Mouse (Mus musculus) embryonic facial prominence, embryonic 13.5 days (tissue): ENCODE results near the gene Afap1l2. TPM values are rescaled to one million over a fixed set of nuclear protein-coding genes. Genes with fewer than 3 reads are reported as not detected.

Experiments
- ATAC-seq: fragments of 200-750 bp; cut with Nextera tagmentation; 2 replicates; pipeline ENCODE4 v1.8.0; 2017; ENCODE audit warnings: low read depth; ENCODE audit not compliant: insufficient number of reproducible peaks, insufficient read depth, low FRiP score, low TSS enrichment
- H3K27ac ChIP-seq: fragments of 300-500 bp; sonication (generic); 2 replicates; pipeline ENCODE4 v1.5.1; 2015; ENCODE audit warnings: moderate library complexity, mild to moderate bottlenecking, inconsistent platforms
- H3K27me3 ChIP-seq: fragments of 300-500 bp; sonication (generic); 2 replicates; pipeline ENCODE4 v1.6.1; 2015; ENCODE audit warnings: mild to moderate bottlenecking, inconsistent platforms
- H3K36me3 ChIP-seq: fragments of 300-500 bp; sonication (generic); 2 replicates; pipeline ENCODE4 v1.6.1; 2015; ENCODE audit warnings: mild to moderate bottlenecking, inconsistent platforms
- H3K4me1 ChIP-seq: fragments of 300-500 bp; sonication (generic); 2 replicates; pipeline ENCODE4 v1.6.1; 2015; ENCODE audit warnings: inconsistent platforms
- H3K4me2 ChIP-seq: fragments of 300-500 bp; sonication (generic); 2 replicates; pipeline ENCODE4 v1.6.1; 2015; ENCODE audit warnings: moderate library complexity, mild to moderate bottlenecking, inconsistent platforms
- H3K4me3 ChIP-seq: fragments of 300-500 bp; sonication (generic); 2 replicates; pipeline ENCODE4 v1.5.1; 2015; ENCODE audit warnings: mild to moderate bottlenecking, inconsistent platforms
- H3K9ac ChIP-seq: fragments of 300-500 bp; sonication (generic); 2 replicates; pipeline ENCODE4 v1.6.1; 2015; ENCODE audit warnings: mild to moderate bottlenecking, inconsistent platforms
- H3K9me3 ChIP-seq: fragments of 300-500 bp; sonication (generic); 2 replicates; pipeline ENCODE4 v1.6.1; 2016; ENCODE audit warnings: inconsistent platforms
- WGBS: fragments of 180-500 bp; shearing (Covaris S2); methylation state at CpG from one replicate; pipeline ENCODE4 v1.1.7; 2015; ENCODE audit warnings: mixed read lengths; 5-methylcytosine and 5-hydroxymethylcytosine counted together
- polyA plus RNA-seq: library from polyadenylated mRNA; unstranded; fragments of >200 nt; fragmentation: Nextera tagmentation; extraction: Ambion mirVana; gene quantifications from 2 replicates; pipeline ENCODE4 v1.2.1, GENCODE M21; 2015

Gene Afap1l2
- polyA plus RNA-seq, 1 experiment from 2014 or later: 9.3 TPM

DNA sequence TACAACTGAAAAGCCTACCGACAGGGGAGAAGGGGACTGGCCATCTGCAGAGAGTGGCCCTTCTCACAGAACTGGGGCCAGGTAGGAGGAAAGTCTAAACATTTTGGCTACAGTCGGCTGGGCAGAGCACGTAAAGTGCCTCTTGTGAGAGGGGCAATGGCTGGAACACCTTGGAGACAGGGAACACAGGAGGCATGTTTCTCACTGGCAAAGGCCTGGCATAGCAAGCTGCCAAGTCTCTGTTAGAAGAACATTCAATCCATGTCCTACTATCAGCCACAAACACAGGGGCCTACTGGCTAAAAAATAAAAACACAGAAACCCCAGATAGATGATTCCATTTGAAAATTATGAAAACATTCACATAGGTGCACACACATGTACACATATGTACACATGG is 61.3 kb downstream of the Afap1l2 start:
- H3K4me2 ChIP-seq: no peak overlapping the region
- peaks cover 3% of the 10 kb centered on the region; the same call in 1 of the 2 replicates for H3K9me3 ChIP-seq
- H3K27ac ChIP-seq: no peak overlapping the region
- no peak overlapping the region for H3K4me3 ChIP-seq
- H3K27me3 ChIP-seq: no peaks in the 10 kb centered on the region
- no peak overlapping the region for H3K9ac ChIP-seq
- ATAC-seq: no peak
- 84% methylated on average over 3 of the region's 3 CpGs for WGBS
- peaks cover 4% of the 10 kb centered on the region; the same call in 1 of the 2 replicates for H3K36me3 ChIP-seq
- no peaks in the 10 kb centered on the region for H3K4me1 ChIP-seq

DNA sequence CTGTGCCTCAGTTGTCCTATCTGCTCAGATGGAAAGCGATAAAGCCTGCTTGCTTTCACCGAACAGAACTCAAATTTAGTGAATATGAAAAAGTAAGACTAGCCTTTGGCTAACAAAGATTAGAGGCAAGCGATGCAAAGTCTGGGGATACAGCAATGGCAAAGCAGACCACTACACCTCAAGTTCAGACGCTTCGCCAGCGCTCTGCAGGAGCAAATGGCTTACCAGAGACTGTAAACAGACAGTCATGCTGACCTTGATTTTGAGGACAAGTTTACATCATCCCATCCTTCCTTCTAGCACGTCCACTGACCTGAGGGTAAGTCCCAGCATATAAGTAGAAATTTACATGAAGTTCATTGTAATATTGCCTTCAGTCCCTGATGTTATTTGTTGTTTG is 61.8 kb downstream of the Afap1l2 start:
- ATAC-seq: no peak
- WGBS: 94% methylated on average over 7 of the region's 7 CpGs

DNA sequence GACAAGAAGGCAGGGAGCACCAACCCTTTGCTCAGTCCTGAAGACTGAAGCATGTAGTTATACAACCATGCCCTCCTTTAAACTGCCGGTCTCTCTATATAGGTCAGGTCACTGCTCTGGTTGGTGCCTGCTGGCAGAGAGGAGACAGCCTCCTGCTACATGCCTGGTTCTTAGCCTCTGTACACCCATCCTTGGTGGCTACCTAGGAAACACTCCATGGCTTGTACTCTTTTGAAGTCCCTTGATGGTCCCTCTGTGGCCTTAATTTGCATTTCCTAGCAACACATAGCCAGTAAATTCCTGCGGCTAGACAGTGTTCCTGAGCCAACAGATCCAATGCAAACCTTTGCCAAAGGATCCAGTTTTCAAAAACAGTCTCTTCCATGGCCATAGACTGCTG is 62.4 kb downstream of the Afap1l2 start:
- Histone ChIP-seq H3K9me3 (peaks cover 3% of the 10 kb centered on the region; the same call in 1 of the 2 replicates), H3K9ac (no peak overlapping the region), H3K4me2 (no peak overlapping the region), H3K4me1 (no peaks in the 10 kb centered on the region), H3K27ac (no peak overlapping the region), H3K36me3 (peaks cover 4% of the 10 kb centered on the region; the same call in 1 of the 2 replicates), H3K27me3 (no peaks in the 10 kb centered on the region), H3K4me3 (no peak overlapping the region)
- ATAC-seq: no peak
- WGBS: 82% methylated on average over 2 of the region's 2 CpGs

More for the DNA sequence above, 61.8 kb downstream of the Afap1l2 start:
- Histone ChIP-seq H3K36me3 (peaks cover 4% of the 10 kb centered on the region; the same call in 1 of the 2 replicates), H3K4me3 (no peak overlapping the region), H3K9ac (no peak overlapping the region), H3K27me3 (no peaks in the 10 kb centered on the region), H3K4me1 (no peaks in the 10 kb centered on the region), H3K9me3 (peaks cover 3% of the 10 kb centered on the region; the same call in 1 of the 2 replicates), H3K4me2 (no peak overlapping the region), H3K27ac (no peak overlapping the region)

DNA sequence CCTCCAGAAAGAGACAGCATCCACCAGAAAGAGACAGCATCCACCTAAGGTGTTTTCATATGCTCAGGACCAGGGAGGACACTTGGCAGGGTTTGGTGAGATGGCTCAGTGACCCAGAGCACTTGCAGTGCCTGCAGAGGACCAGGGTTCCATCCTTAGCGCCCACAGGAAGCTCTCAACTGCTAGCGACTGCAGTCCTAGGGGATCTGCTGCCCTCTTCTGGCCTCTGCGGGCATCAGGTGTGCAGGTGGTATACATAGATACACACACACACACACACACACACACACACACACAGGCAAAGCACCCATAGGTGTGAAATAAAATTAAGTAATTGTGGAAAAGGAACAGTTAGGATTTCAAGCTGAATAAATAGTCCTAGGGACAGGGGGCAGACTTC is 63.2 kb downstream of the Afap1l2 start:
- no peak overlapping the region for H3K9ac ChIP-seq
- no peaks in the 10 kb centered on the region for H3K27me3 ChIP-seq
- no peak overlapping the region for H3K4me3 ChIP-seq
- H3K27ac ChIP-seq: no peak overlapping the region
- 92% methylated on average over 3 of the region's 3 CpGs for WGBS
- no peaks in the 10 kb centered on the region for H3K4me1 ChIP-seq
- H3K36me3 ChIP-seq: peaks cover 4% of the 10 kb centered on the region; the same call in 1 of the 2 replicates
- H3K9me3 ChIP-seq: peaks cover 3% of the 10 kb centered on the region; the same call in 1 of the 2 replicates
- H3K4me2 ChIP-seq: no peak overlapping the region
- no peak for ATAC-seq

DNA sequence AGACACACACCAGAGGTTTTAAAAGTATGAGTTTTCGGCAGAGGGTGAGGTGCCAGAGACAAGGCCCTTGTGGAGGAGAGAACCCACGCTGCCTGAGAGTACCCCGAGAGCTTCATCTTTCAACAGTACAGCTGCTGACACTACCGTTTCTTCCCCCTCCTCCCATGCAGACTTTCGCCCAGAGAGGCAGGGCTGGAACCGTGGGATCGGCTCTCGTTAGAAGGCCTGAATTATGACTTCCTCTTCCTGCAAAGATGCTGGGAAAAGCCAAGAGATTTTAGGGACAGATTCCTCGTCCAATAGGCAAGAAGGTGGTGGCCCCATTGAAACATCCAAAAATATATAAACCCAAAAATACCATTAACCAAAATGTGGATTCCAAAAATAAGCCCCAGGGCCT is 63.8 kb downstream of the Afap1l2 start:
- no peak overlapping the region for H3K4me3 ChIP-seq
- no peaks in the 10 kb centered on the region for H3K27me3 ChIP-seq
- no peaks in the 10 kb centered on the region for H3K4me1 ChIP-seq
- WGBS: 73% methylated on average over 9 of the region's 9 CpGs
- ATAC-seq: no peak
- H3K9me3 ChIP-seq: peaks cover 3% of the 10 kb centered on the region; the same call in 1 of the 2 replicates
- H3K36me3 ChIP-seq: peaks cover 4% of the 10 kb centered on the region; the same call in 1 of the 2 replicates
- no peak overlapping the region for H3K9ac ChIP-seq
- no peak overlapping the region for H3K4me2 ChIP-seq
- no peak overlapping the region for H3K27ac ChIP-seq

DNA sequence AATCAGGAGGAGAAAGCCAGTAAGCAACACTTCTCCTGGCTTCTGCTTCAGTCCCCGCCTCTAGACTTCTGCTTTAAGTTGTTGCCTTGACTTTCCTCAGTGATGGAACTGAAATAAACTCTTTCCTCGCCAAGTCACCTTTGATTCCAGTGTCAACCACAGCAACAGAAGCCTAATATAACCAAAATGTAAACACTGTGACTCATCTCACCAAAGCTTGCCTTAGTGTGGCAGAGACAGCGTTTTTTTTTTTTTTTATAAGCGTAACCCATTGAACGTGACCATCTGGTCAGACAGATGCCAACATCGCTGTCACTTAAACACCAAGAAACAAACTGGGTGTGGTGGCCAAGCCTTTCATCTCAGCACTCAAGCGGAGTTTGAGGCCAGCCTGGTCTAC is 65.8 kb downstream of the Afap1l2 start:
- no peak overlapping the region for H3K4me2 ChIP-seq
- no peaks in the 10 kb centered on the region for H3K27me3 ChIP-seq
- H3K36me3 ChIP-seq: peaks cover 4% of the 10 kb centered on the region; the same call in 1 of the 2 replicates
- H3K4me3 ChIP-seq: no peak overlapping the region
- WGBS: 88% methylated on average over 7 of the region's 7 CpGs
- no peak overlapping the region for H3K27ac ChIP-seq
- ATAC-seq: no peak
- no peak overlapping the region for H3K9ac ChIP-seq
- no peaks in the 10 kb centered on the region for H3K4me1 ChIP-seq
- peaks cover 3% of the 10 kb centered on the region; the same call in 1 of the 2 replicates for H3K9me3 ChIP-seq

DNA sequence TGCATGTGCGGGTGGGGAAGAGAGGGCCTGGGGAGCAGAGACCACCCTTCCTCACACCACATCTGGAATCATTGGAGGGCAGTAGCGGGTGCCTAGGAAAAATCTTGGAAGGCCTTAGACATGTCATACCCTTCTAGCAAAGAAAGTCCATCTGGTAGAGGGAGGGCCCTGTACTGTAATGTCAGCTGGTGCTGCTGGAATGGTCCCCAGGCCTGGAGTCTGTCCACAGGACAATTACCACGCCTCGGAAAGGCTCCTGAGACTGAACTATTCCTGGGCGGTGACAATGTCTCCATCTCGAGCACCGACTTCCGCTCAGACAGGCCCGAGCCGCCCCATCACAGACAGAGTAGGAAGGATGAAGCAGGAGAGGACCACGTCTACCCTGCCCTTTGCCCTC is 67.5 kb downstream of the Afap1l2 start:
- Histone ChIP-seq H3K36me3 (peaks cover 4% of the 10 kb centered on the region; the same call in 1 of the 2 replicates), H3K4me2 (no peak overlapping the region), H3K27me3 (no peaks in the 10 kb centered on the region), H3K9me3 (peaks cover 3% of the 10 kb centered on the region; the same call in 1 of the 2 replicates), H3K4me3 (no peak overlapping the region), H3K27ac (no peak overlapping the region), H3K9ac (no peak overlapping the region), H3K4me1 (no peaks in the 10 kb centered on the region)
- ATAC-seq: no peak
- WGBS: 84% methylated on average over 11 of the region's 11 CpGs

DNA sequence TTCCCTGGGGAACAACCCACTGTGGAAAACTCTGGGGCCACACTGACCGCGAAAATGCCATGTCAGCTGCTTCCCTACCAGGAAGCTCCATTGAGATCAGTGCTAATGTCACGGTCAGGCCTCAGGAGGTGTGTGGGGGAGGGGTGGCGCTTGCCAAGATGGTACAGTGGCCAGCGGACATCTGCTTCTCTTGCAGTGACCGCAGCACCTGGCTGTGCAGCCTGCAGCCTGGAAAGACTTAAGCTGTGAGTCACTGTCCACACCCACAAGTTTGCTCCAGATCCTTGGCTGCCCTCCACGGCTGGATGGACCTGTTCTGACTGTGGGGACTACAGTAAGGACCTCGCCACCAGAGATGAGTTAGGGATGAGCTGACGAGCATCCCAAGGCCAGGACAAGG is 68.2 kb downstream of the Afap1l2 start:
- WGBS: 76% methylated on average over 9 of the region's 9 CpGs
- Histone ChIP-seq H3K27me3 (no peaks in the 10 kb centered on the region), H3K9me3 (peaks cover 1% of the 10 kb centered on the region; the same call in 1 of the 2 replicates), H3K4me3 (no peak overlapping the region), H3K4me2 (no peak overlapping the region), H3K4me1 (no peaks in the 10 kb centered on the region), H3K36me3 (peaks cover 4% of the 10 kb centered on the region; the same call in 1 of the 2 replicates), H3K9ac (no peak overlapping the region), H3K27ac (no peak overlapping the region)
- no peak for ATAC-seq

DNA sequence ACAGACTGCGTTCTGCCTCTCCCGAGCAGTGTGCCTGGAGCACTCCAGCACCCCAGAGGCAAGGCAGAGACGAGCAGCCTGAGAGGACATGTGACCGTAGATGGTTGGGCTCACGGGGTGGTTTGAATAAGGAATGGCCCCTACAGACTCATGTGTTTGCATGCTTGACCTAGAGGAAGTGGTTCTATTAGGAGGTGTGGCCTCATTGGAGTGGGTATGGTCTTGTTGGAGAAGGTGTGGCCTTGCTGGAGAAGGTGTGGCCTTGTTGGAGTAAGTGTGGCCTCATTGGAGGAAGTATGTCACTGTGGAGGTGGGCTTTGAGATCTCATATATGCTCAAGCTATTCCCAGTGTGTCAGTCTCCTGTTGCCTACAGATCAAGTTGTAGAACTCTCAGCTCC is 70.1 kb downstream of the Afap1l2 start:
- H3K9me3 ChIP-seq: no peaks in the 10 kb centered on the region
- WGBS: 91% methylated on average over 5 of the region's 5 CpGs
- no peak overlapping the region for H3K27ac ChIP-seq
- no peak for ATAC-seq
- no peak overlapping the region for H3K4me2 ChIP-seq
- H3K9ac ChIP-seq: no peak overlapping the region
- H3K27me3 ChIP-seq: no peaks in the 10 kb centered on the region
- no peak overlapping the region for H3K4me3 ChIP-seq
- no peaks in the 10 kb centered on the region for H3K4me1 ChIP-seq
- H3K36me3 ChIP-seq: no peaks in the 10 kb centered on the region; the same call in 1 of the 2 replicates

DNA sequence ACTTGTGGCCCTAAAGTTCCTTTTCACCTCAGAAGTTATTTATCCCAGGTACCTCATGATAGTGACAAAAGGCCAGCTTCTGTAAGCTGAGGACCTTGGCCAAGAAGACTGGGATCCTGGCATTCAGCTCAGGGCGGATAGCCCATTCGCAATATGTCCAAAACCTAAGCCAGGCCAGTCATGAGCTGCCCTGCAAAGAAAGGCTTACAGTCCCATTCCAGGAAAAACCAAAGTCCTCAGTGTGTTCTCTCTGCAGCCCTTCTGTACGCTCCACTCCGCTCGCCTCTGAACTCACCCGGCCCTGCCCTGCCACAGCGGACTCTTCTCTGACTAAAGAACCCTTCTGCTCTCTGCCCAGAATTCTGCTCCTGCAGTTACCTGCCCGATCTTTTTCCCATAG is 71.8 kb downstream of the Afap1l2 start:
- no peaks in the 10 kb centered on the region for H3K27me3 ChIP-seq
- no peaks in the 10 kb centered on the region for H3K4me1 ChIP-seq
- no peak overlapping the region for H3K4me3 ChIP-seq
- no peak for ATAC-seq
- H3K27ac ChIP-seq: no peak overlapping the region
- 95% methylated on average over 8 of the region's 8 CpGs for WGBS
- no peak overlapping the region for H3K9ac ChIP-seq
- no peaks in the 10 kb centered on the region for H3K36me3 ChIP-seq
- H3K4me2 ChIP-seq: no peak overlapping the region
- no peaks in the 10 kb centered on the region for H3K9me3 ChIP-seq

DNA sequence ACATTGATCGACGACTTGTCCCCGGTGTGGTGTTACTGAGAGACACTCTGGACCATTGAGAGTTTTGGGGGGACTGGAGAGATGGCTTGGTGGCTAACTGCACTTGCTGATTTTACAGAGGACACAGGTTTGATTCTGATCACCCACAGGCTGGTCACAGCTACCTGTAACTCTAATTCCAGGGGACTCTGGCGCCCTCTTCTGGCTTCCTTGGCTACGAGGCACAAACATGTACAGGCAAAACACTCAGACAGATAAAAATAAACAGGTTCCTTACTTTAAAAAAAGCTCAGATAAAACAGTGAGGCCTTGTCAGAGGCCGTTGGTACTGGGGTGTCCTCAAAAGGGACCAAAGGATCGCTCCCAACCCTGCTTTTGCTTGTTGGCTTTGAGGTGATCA is 72.3 kb downstream of the Afap1l2 start:
- 79% methylated on average over 7 of the region's 7 CpGs for WGBS
- no peaks in the 10 kb centered on the region for H3K27me3 ChIP-seq
- no peak overlapping the region for H3K4me3 ChIP-seq
- no peaks in the 10 kb centered on the region for H3K36me3 ChIP-seq
- no peak overlapping the region for H3K9ac ChIP-seq
- no peak for ATAC-seq
- no peaks in the 10 kb centered on the region for H3K4me1 ChIP-seq
- H3K27ac ChIP-seq: no peak overlapping the region
- H3K4me2 ChIP-seq: no peak overlapping the region
- no peaks in the 10 kb centered on the region for H3K9me3 ChIP-seq

DNA sequence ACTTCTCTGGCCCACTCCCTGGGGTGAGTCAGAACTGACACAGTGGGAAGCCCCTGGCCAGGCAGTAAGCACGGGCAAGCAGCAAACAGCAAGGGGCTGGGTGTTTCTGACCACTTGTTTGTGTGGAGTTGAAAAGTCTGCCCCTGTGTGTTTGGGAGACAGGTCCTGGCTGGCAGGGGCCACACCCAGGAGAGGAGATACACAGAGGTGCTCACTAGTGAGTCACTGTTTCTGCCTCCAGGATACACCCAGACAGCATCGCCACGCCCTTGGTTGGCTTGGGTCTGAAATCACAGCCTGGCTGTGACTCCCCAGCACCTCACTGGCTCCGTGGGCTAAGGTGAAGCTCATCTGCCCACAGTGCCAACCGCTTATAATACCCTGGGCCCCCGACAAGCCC is 72.9 kb downstream of the Afap1l2 start:
- H3K4me2 ChIP-seq: no peak overlapping the region
- no peaks in the 10 kb centered on the region for H3K4me1 ChIP-seq
- ATAC-seq: no peak
- no peaks in the 10 kb centered on the region for H3K27me3 ChIP-seq
- no peaks in the 10 kb centered on the region for H3K36me3 ChIP-seq
- H3K9ac ChIP-seq: no peak overlapping the region
- no peaks in the 10 kb centered on the region for H3K9me3 ChIP-seq
- H3K27ac ChIP-seq: no peak overlapping the region
- H3K4me3 ChIP-seq: no peak overlapping the region
- WGBS: 81% methylated on average over 6 of the region's 6 CpGs
